Mouse (Mus musculus) midbrain, embryonic 15.5 days (tissue): ENCODE data around the gene Stox2. TPM values are rescaled to one million over a fixed set of nuclear protein-coding genes. Genes with fewer than 3 reads are reported as not detected.

ENCODE experiments used
- polyA plus RNA-seq: library from polyadenylated mRNA; unstranded; fragments of >200 nt; fragmentation: Nextera tagmentation; extraction: Ambion mirVana; gene quantifications from 2 replicates; pipeline ENCODE4 v1.2.1, GENCODE M21; 2015

Stox2 gene
- polyA plus RNA-seq, 1 experiment from 2014 or later = 51.3 TPM

Other genes with a start within 250 kb of the Stox2 start
- 40.6 and 42.9 TPM in 2 replicates for gene Trappc11, start 87.1 kb upstream of the Stox2 start, polyA plus RNA-seq
- gene Rwdd4a, start 87.3 kb upstream of the Stox2 start, polyA plus RNA-seq = 30.4 and 31.4 TPM in 2 replicates
- gene Ing2, start 229.2 kb upstream of the Stox2 start, polyA plus RNA-seq = 6.1 and 6.2 TPM in 2 replicates